8 mouse cellular contexts compared by ENCODE assay signal in the genomic region with DNA sequence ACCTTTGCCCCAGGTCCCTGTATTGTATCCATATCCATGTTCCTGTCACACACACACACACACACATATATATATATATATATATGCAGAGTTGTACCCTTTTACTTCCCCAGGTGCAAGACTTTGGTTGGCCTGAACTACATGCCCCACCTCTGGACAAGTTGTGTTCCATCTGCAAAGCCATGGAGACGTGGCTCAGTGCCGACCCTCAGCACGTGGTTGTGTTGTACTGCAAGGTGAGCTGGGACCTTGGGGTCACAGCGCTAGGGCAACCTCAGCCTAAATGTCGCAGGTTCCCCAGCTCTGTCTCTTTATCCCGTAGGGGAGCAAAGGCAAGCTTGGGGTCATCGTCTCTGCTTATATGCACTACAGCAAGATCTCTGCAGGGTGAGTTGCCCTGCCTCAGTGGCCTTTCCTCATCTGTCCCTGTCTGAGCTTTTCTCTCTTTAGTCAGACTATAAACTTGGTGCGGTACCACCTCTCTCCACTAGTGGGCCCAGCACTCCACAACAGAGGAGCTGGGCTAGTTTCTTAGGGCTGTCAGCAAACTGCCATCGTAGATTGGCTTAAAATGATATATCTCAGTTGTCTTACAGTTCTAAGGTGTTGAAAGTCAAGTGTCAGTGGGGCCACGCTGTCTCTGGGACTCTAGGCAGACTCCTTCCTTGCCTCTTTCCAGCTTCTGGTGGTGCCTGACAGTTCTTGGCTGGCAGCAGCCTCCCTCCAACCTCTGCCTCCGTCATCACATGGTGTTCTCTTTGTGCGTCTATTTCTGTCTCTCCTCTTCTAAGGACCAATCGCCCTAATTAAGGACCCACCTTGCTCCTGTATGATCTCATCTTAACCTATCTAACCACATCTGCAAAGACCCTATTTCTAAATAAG. TPM values are rescaled to one million over a fixed set of nuclear protein-coding genes. Genes with fewer than 3 reads are reported as not detected.
DNase-seq lines count a peak whose midpoint lies in the region; ATAC-seq and TF ChIP-seq lines count a peak whose summit lies in the region.

No protein-coding gene starts in this region.

- H3K36me3 ChIP-seq in forebrain, embryonic 10.5 days (replicated peaks), result peaks cover 27% of the 10 kb centered on the region
- no peaks in the 10 kb centered on the region for H3K36me3 ChIP-seq in forebrain, embryonic 16.5 days (ENCODE audit: control insufficient read depth, insufficient read depth)
- H3K36me3 ChIP-seq in ES-Bruce4 (ENCODE audit: control insufficient read depth, insufficient read depth, low read length, poor library complexity, severe bottlenecking), result no peaks in the 10 kb centered on the region
- H3K36me3 ChIP-seq in forebrain, postnatal 0 days (ENCODE audit: insufficient read depth), result no peaks in the 10 kb centered on the region
- no peaks in the 10 kb centered on the region for H3K36me3 ChIP-seq in hindbrain, postnatal 0 days (ENCODE audit: insufficient read depth, low read length)
- H3K36me3 ChIP-seq in liver, embryonic 13.5 days, result peaks cover 2% of the 10 kb centered on the region; the same call in 1 of the 2 replicates
- no peaks in the 10 kb centered on the region for H3K36me3 ChIP-seq in neural tube, embryonic 12.5 days

- H3K4me1 ChIP-seq in forebrain, embryonic 10.5 days, result peaks cover 66% of the 10 kb centered on the region
- peaks cover 27% of the 10 kb centered on the region for H3K4me1 ChIP-seq in forebrain, embryonic 16.5 days (replicated peaks; ENCODE audit: control insufficient read depth, insufficient read depth, low read length)
- peaks cover 8% of the 10 kb centered on the region for H3K4me1 ChIP-seq in ES-Bruce4 (ENCODE audit: control insufficient read depth, insufficient read depth, low read length)
- H3K4me1 ChIP-seq in forebrain, postnatal 0 days (ENCODE audit: insufficient read depth), result no peaks in the 10 kb centered on the region
- H3K4me1 ChIP-seq in hindbrain, postnatal 0 days (ENCODE audit: insufficient read depth, low read length), result peaks cover 24% of the 10 kb centered on the region
- peaks cover 54% of the 10 kb centered on the region for H3K4me1 ChIP-seq in liver, embryonic 13.5 days (replicated peaks)
- peaks cover 28% of the 10 kb centered on the region for H3K4me1 ChIP-seq in neural tube, embryonic 12.5 days

- DNase-seq in forebrain, embryonic 10.5 days (ENCODE audit: extremely low spot score, low spot score), result peak; percentile 68
- peak; percentile 65 for DNase-seq in cerebellum, adult 11-12 months
- DNase-seq in forebrain, postnatal 0 days, result peak; percentile 83
- DNase-seq in hindbrain, postnatal 0 days (ENCODE audit: low spot score), result peak; percentile 84
- DNase-seq in liver, embryonic 13.5 days, result peak; percentile 55

- no peak overlapping the region for H3K27ac ChIP-seq in forebrain, embryonic 10.5 days
- H3K27ac ChIP-seq in forebrain, embryonic 16.5 days (ENCODE audit: low read length), result no peak overlapping the region
- H3K27ac ChIP-seq in ES-Bruce4 (ENCODE audit: insufficient read depth, low read length), result no peak overlapping the region
- no peak overlapping the region for H3K27ac ChIP-seq in forebrain, postnatal 0 days (ENCODE audit: low read depth, low read length)
- no peak overlapping the region for H3K27ac ChIP-seq in hindbrain, postnatal 0 days
- no peak overlapping the region for H3K27ac ChIP-seq in liver, embryonic 13.5 days
- no peak overlapping the region for H3K27ac ChIP-seq in neural tube, embryonic 12.5 days

- no peak; the same call in 1 of the 2 replicates for ATAC-seq in forebrain, embryonic 16.5 days
- ATAC-seq in forebrain, postnatal 0 days, result peak; percentile 28; the same call in 1 of the 2 replicates
- no peak for ATAC-seq in hindbrain, postnatal 0 days
- ATAC-seq in liver, embryonic 13.5 days (ENCODE audit: low read depth), result no peak
- ATAC-seq in neural tube, embryonic 12.5 days (ENCODE audit: low FRiP score, low read depth), result no peak

- no peaks in the 10 kb centered on the region for H3K9me3 ChIP-seq in forebrain, embryonic 10.5 days
- no peaks in the 10 kb centered on the region for H3K9me3 ChIP-seq in forebrain, embryonic 16.5 days (ENCODE audit: control insufficient read depth, low read length)
- no peaks in the 10 kb centered on the region for H3K9me3 ChIP-seq in ES-Bruce4 (replicated peaks; ENCODE audit: control insufficient read depth, insufficient read depth, low read length, poor library complexity, severe bottlenecking)
- no peaks in the 10 kb centered on the region for H3K9me3 ChIP-seq in forebrain, postnatal 0 days (ENCODE audit: low read length)
- H3K9me3 ChIP-seq in hindbrain, postnatal 0 days (ENCODE audit: low read length), result no peaks in the 10 kb centered on the region
- H3K9me3 ChIP-seq in liver, embryonic 13.5 days (replicated peaks), result no peaks in the 10 kb centered on the region
- no peaks in the 10 kb centered on the region for H3K9me3 ChIP-seq in neural tube, embryonic 12.5 days

- peak; percentile 63 for TF ChIP-seq CTCF in ES-Bruce4 (IDR thresholded peaks at IDR 0.05; ENCODE audit: low read depth, low read length)
- peak; percentile 86 for TF ChIP-seq CTCF in forebrain, postnatal 0 days (IDR thresholded peaks at IDR 0.05; ENCODE audit: low read depth)
- TF ChIP-seq CTCF in hindbrain, postnatal 0 days (IDR thresholded peaks at IDR 0.05; ENCODE audit: low read depth), result peak; percentile 93

- H3K4me2 ChIP-seq in forebrain, embryonic 16.5 days (ENCODE audit: low read length), result no peak overlapping the region
- peak overlapping the region; percentile 58 for H3K4me2 ChIP-seq in forebrain, postnatal 0 days (ENCODE audit: low read depth)
- H3K4me2 ChIP-seq in hindbrain, postnatal 0 days (ENCODE audit: low read depth, low read length), result peak overlapping the region; percentile 64
- no peak overlapping the region for H3K4me2 ChIP-seq in liver, embryonic 13.5 days
- H3K4me2 ChIP-seq in neural tube, embryonic 12.5 days (replicated peaks), result peak overlapping the region; percentile 61

- H3K27me3 ChIP-seq in forebrain, embryonic 10.5 days (ENCODE audit: poor library complexity, severe bottlenecking), result peaks cover 58% of the 10 kb centered on the region
- peaks cover 11% of the 10 kb centered on the region; the same call in 1 of the 2 replicates for H3K27me3 ChIP-seq in forebrain, embryonic 16.5 days (replicated peaks; ENCODE audit: control insufficient read depth, insufficient read depth, low read length)
- H3K27me3 ChIP-seq in ES-Bruce4 (ENCODE audit: control insufficient read depth, insufficient read depth, low read length, poor library complexity, severe bottlenecking), result no peaks in the 10 kb centered on the region
- H3K27me3 ChIP-seq in forebrain, postnatal 0 days (ENCODE audit: insufficient read depth, low read length), result peaks cover 7% of the 10 kb centered on the region
- no peaks in the 10 kb centered on the region for H3K27me3 ChIP-seq in hindbrain, postnatal 0 days (ENCODE audit: insufficient read depth, low read length)
- peaks cover 41% of the 10 kb centered on the region for H3K27me3 ChIP-seq in liver, embryonic 13.5 days
- peaks cover 34% of the 10 kb centered on the region for H3K27me3 ChIP-seq in neural tube, embryonic 12.5 days (replicated peaks)

- no peak for TF ChIP-seq EP300 in ES-Bruce4 (IDR thresholded peaks at IDR 0.05; ENCODE audit: insufficient read depth, low read depth, low read length)

- 46% methylated on average over 13 of the region's 13 CpGs for WGBS in forebrain, embryonic 10.5 days
- 31% methylated on average over 13 of the region's 13 CpGs for WGBS in forebrain, embryonic 16.5 days
- WGBS in forebrain, postnatal 0 days, result 34% methylated on average over 13 of the region's 13 CpGs
- 37% methylated on average over 13 of the region's 13 CpGs for WGBS in hindbrain, postnatal 0 days
- 40% methylated on average over 13 of the region's 13 CpGs for WGBS in liver, embryonic 13.5 days (ENCODE audit: insufficient replicate concordance)
- WGBS in neural tube, embryonic 12.5 days, result 38% methylated on average over 13 of the region's 13 CpGs

- no peak for TF ChIP-seq POLR2A in ES-Bruce4 (IDR thresholded peaks at IDR 0.05; ENCODE audit: insufficient read depth, low read length)

- H3K9ac ChIP-seq in forebrain, embryonic 16.5 days (replicated peaks; ENCODE audit: low read depth, low read length), result no peak overlapping the region
- no peak overlapping the region for H3K9ac ChIP-seq in ES-Bruce4 (ENCODE audit: low read depth, poor library complexity, severe bottlenecking)
- no peak overlapping the region for H3K9ac ChIP-seq in forebrain, postnatal 0 days
- no peak overlapping the region for H3K9ac ChIP-seq in hindbrain, postnatal 0 days (replicated peaks; ENCODE audit: low read length)
- H3K9ac ChIP-seq in liver, embryonic 13.5 days, result no peak overlapping the region
- H3K9ac ChIP-seq in neural tube, embryonic 12.5 days, result 0 out of 2 replicates have a peak overlapping the region, but pooled peaks have one; percentile 17

- H3K4me3 ChIP-seq in forebrain, embryonic 10.5 days, result no peak overlapping the region
- no peak overlapping the region for H3K4me3 ChIP-seq in forebrain, embryonic 16.5 days (replicated peaks; ENCODE audit: low read length)
- no peak overlapping the region for H3K4me3 ChIP-seq in ES-Bruce4 (ENCODE audit: low read depth, low read length)
- peak overlapping the region; percentile 34; the same call in 1 of the 2 replicates for H3K4me3 ChIP-seq in forebrain, postnatal 0 days (ENCODE audit: low read depth, low read length)
- no peak overlapping the region; the same call in 1 of the 2 replicates for H3K4me3 ChIP-seq in hindbrain, postnatal 0 days (ENCODE audit: low read length)
- no peak overlapping the region for H3K4me3 ChIP-seq in liver, embryonic 13.5 days (replicated peaks)
- H3K4me3 ChIP-seq in neural tube, embryonic 12.5 days, result no peak overlapping the region

RNA-seq across cellular contexts. Expression of gene Tns2, which starts 7.7 kb away (rescaled TPM):
- 11.1 and 13.1 TPM in 2 replicates for polyA plus RNA-seq in forebrain, embryonic 10.5 days (2016; fragmentation: Nextera tagmentation; extraction: Ambion mirVana)
- 6.9 and 7.7 TPM in 2 replicates for polyA plus RNA-seq in forebrain, embryonic 16.5 days (2015; fragmentation: Nextera tagmentation; extraction: Ambion mirVana)
- polyA plus RNA-seq in ES-Bruce4 (2011; ENCODE audit: insufficient read depth, insufficient read length, low read depth, missing spikeins), result 10.4 and 12.8 TPM in 2 replicates
- total RNA-seq in forebrain, postnatal 0 days (2014; rRNA removed), result 7.0 and 8.4 TPM in 2 replicates
- 2.8 and 5.0 TPM in 2 replicates for polyA plus RNA-seq in forebrain, postnatal 0 days (2015; fragmentation: Nextera tagmentation; extraction: Ambion mirVana)
- 9.2 TPM in 2 replicates for total RNA-seq in hindbrain, postnatal 0 days (2014; rRNA removed)
- polyA plus RNA-seq in hindbrain, postnatal 0 days (2015; fragmentation: Nextera tagmentation; extraction: Ambion mirVana), result 5.5 and 6.2 TPM in 2 replicates
- 4.4 and 5.0 TPM in 2 replicates for polyA plus RNA-seq in liver, embryonic 13.5 days (2015; fragmentation: Nextera tagmentation; extraction: Ambion mirVana)
- polyA plus RNA-seq in neural tube, embryonic 12.5 days (2016; fragmentation: Nextera tagmentation; extraction: Ambion mirVana), result 13.0 and 13.5 TPM in 2 replicates

RNA-seq across cellular contexts. Expression of gene Spryd3, which starts 28.1 kb away (rescaled TPM):
- polyA plus RNA-seq in forebrain, embryonic 10.5 days (2016; fragmentation: Nextera tagmentation; extraction: Ambion mirVana), result 10.8 and 12.7 TPM in 2 replicates
- polyA plus RNA-seq in forebrain, embryonic 16.5 days (2015; fragmentation: Nextera tagmentation; extraction: Ambion mirVana), result 48.2 and 56.4 TPM in 2 replicates
- 11.7 and 15.1 TPM in 2 replicates for polyA plus RNA-seq in ES-Bruce4 (2011; ENCODE audit: insufficient read depth, insufficient read length, low read depth, missing spikeins)
- total RNA-seq in forebrain, postnatal 0 days (2014; rRNA removed), result 90.6 and 110 TPM in 2 replicates
- 76.5 and 95.6 TPM in 2 replicates for polyA plus RNA-seq in forebrain, postnatal 0 days (2015; fragmentation: Nextera tagmentation; extraction: Ambion mirVana)
- total RNA-seq in hindbrain, postnatal 0 days (2014; rRNA removed), result 113 and 118 TPM in 2 replicates
- 98.6 and 110 TPM in 2 replicates for polyA plus RNA-seq in hindbrain, postnatal 0 days (2015; fragmentation: Nextera tagmentation; extraction: Ambion mirVana)
- 13.1 and 13.7 TPM in 2 replicates for polyA plus RNA-seq in liver, embryonic 13.5 days (2015; fragmentation: Nextera tagmentation; extraction: Ambion mirVana)
- polyA plus RNA-seq in neural tube, embryonic 12.5 days (2016; fragmentation: Nextera tagmentation; extraction: Ambion mirVana), result 29.6 and 33.3 TPM in 2 replicates

RNA-seq across cellular contexts. Expression of gene Eif4b, which starts 34.4 kb away (rescaled TPM):
- polyA plus RNA-seq in forebrain, embryonic 10.5 days (2016; fragmentation: Nextera tagmentation; extraction: Ambion mirVana), result 140 and 143 TPM in 2 replicates
- 109 and 117 TPM in 2 replicates for polyA plus RNA-seq in forebrain, embryonic 16.5 days (2015; fragmentation: Nextera tagmentation; extraction: Ambion mirVana)
- polyA plus RNA-seq in ES-Bruce4 (2011; ENCODE audit: insufficient read depth, insufficient read length, low read depth, missing spikeins), result 584 and 631 TPM in 2 replicates
- total RNA-seq in forebrain, postnatal 0 days (2014; rRNA removed), result 187 and 194 TPM in 2 replicates
- polyA plus RNA-seq in forebrain, postnatal 0 days (2015; fragmentation: Nextera tagmentation; extraction: Ambion mirVana), result 69.7 and 72.8 TPM in 2 replicates
- 114 and 121 TPM in 2 replicates for total RNA-seq in hindbrain, postnatal 0 days (2014; rRNA removed)
- polyA plus RNA-seq in hindbrain, postnatal 0 days (2015; fragmentation: Nextera tagmentation; extraction: Ambion mirVana), result 63.4 and 65.1 TPM in 2 replicates
- 67.5 and 79.6 TPM in 2 replicates for polyA plus RNA-seq in liver, embryonic 13.5 days (2015; fragmentation: Nextera tagmentation; extraction: Ambion mirVana)
- polyA plus RNA-seq in neural tube, embryonic 12.5 days (2016; fragmentation: Nextera tagmentation; extraction: Ambion mirVana), result 89.2 and 92.3 TPM in 2 replicates

RNA-seq across cellular contexts. Expression of gene Igfbp6, which starts 36.2 kb away (rescaled TPM):
- 0.14 and 0.17 TPM in 2 replicates for polyA plus RNA-seq in forebrain, embryonic 10.5 days (2016; fragmentation: Nextera tagmentation; extraction: Ambion mirVana)
- 2.2 and 2.4 TPM in 2 replicates for polyA plus RNA-seq in forebrain, embryonic 16.5 days (2015; fragmentation: Nextera tagmentation; extraction: Ambion mirVana)
- polyA plus RNA-seq in ES-Bruce4 (2011; ENCODE audit: insufficient read depth, insufficient read length, low read depth, missing spikeins), result 2.0 and 2.2 TPM in 2 replicates
- 11.4 and 12.2 TPM in 2 replicates for total RNA-seq in forebrain, postnatal 0 days (2014; rRNA removed)
- 8.1 and 10.3 TPM in 2 replicates for polyA plus RNA-seq in forebrain, postnatal 0 days (2015; fragmentation: Nextera tagmentation; extraction: Ambion mirVana)
- 5.6 and 12.8 TPM in 2 replicates for total RNA-seq in hindbrain, postnatal 0 days (2014; rRNA removed)
- 9.7 and 11.5 TPM in 2 replicates for polyA plus RNA-seq in hindbrain, postnatal 0 days (2015; fragmentation: Nextera tagmentation; extraction: Ambion mirVana)
- polyA plus RNA-seq in liver, embryonic 13.5 days (2015; fragmentation: Nextera tagmentation; extraction: Ambion mirVana), result 1.1 and 1.2 TPM in 2 replicates
- 0.60 and 0.63 TPM in 2 replicates for polyA plus RNA-seq in neural tube, embryonic 12.5 days (2016; fragmentation: Nextera tagmentation; extraction: Ambion mirVana)

RNA-seq across cellular contexts. Expression of gene Soat2, which starts 42.4 kb away (rescaled TPM):
- 0.09 TPM in 1 of 2 replicates, not detected in the other for polyA plus RNA-seq in forebrain, embryonic 10.5 days (2016; fragmentation: Nextera tagmentation; extraction: Ambion mirVana)
- polyA plus RNA-seq in forebrain, embryonic 16.5 days (2015; fragmentation: Nextera tagmentation; extraction: Ambion mirVana), result not detected in 2 replicates
- 0.45 TPM in 1 of 2 replicates, not detected in the other for polyA plus RNA-seq in ES-Bruce4 (2011; ENCODE audit: insufficient read depth, insufficient read length, low read depth, missing spikeins)
- total RNA-seq in forebrain, postnatal 0 days (2014; rRNA removed), result 0.10 TPM in 1 of 2 replicates, not detected in the other
- 0.12 TPM in 1 of 2 replicates, not detected in the other for polyA plus RNA-seq in forebrain, postnatal 0 days (2015; fragmentation: Nextera tagmentation; extraction: Ambion mirVana)
- 0.16 TPM in 1 of 2 replicates, not detected in the other for total RNA-seq in hindbrain, postnatal 0 days (2014; rRNA removed)
- polyA plus RNA-seq in hindbrain, postnatal 0 days (2015; fragmentation: Nextera tagmentation; extraction: Ambion mirVana), result 0.09 TPM in 1 of 2 replicates, not detected in the other
- polyA plus RNA-seq in liver, embryonic 13.5 days (2015; fragmentation: Nextera tagmentation; extraction: Ambion mirVana), result 31.0 and 31.3 TPM in 2 replicates
- polyA plus RNA-seq in neural tube, embryonic 12.5 days (2016; fragmentation: Nextera tagmentation; extraction: Ambion mirVana), result 0.11 TPM in 1 of 2 replicates, not detected in the other

Comparison
In these comparisons a context has a peak if more than half of its experiments do, and no peak if none do; other contexts are left out.
1. H3K4me2 ChIP-seq: peak in forebrain, postnatal 0 days (single experiment), hindbrain, postnatal 0 days (single experiment) and neural tube, embryonic 12.5 days (single experiment); none in forebrain, embryonic 16.5 days (single experiment) and liver, embryonic 13.5 days (single experiment).
2. Peak in every context shown above with its lines, with median percentiles within 50 percentile points of each other: DNase-seq and CTCF ChIP-seq.